28 mouse cellular contexts compared by ENCODE assay signal in the genomic region with DNA sequence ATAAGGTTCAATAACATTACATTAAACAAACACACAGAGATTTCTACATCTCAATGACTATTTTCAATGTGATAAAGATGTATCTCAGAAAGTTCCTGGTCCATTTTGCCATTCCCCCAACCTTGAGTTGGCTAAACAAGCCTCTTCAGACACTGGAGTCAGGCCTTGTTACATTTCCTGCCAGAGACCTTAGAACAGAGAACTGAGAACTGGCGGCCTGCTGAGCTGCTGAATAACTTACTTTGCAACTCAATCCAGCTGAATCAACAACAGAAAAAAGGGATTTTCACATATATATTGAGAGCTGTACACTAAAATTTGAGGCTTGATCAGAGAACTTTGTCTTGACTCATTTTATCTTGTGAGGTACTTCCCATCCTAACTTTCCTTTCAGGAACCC. TPM values are rescaled to one million over a fixed set of nuclear protein-coding genes. Genes with fewer than 3 reads are reported as not detected.
DNase-seq lines count a peak whose midpoint lies in the region; ATAC-seq lines count a peak whose summit lies in the region.
"Had no signal": no experiment of that assay in that cellular context is flagged by ENCODE, and none has a peak within 500 bp of the region (broad histone marks: within the 10 kb centered on the region; RNA-seq: fewer than 3 reads in every experiment).

No protein-coding gene starts in this region.

- H3K36me3 ChIP-seq in hindbrain, embryonic 10.5 days: no peaks in the 10 kb centered on the region
- H3K36me3 ChIP-seq in hindbrain, embryonic 12.5 days: no peaks in the 10 kb centered on the region
- H3K36me3 ChIP-seq: embryonic facial prominence, embryonic 13.5 days; G1E had no signal

- WGBS in hindbrain, embryonic 10.5 days: 51% methylated on average over 1 of the region's 1 CpGs
- WGBS in hindbrain, embryonic 12.5 days: 56% methylated on average over 1 of the region's 1 CpGs

- DNase-seq in hindbrain, embryonic 10.5 days (ENCODE audit: low spot score): peak; percentile 10
- peak; percentile 90 for DNase-seq in R1 (ENCODE audit: low read depth, low spot score)
- DNase-seq in embryo, embryonic 10.5 days (ENCODE audit: low spot score): peak; percentile 23
- no peak for DNase-seq in cerebellum, adult 8-10 months
- DNase-seq in kidney, adult 9 months: no peak
- DNase-seq: adrenal gland, adult 8-10 months; adrenal gland, postnatal 36 days; cerebellum, adult 11 months; cerebellum, adult 9-10 months; cerebellum, postnatal 14 days; forebrain, postnatal 0 days; gastrocnemius, adult 2 months; gastrocnemius, postnatal 14 days; heart, adult 11 months; kidney, adult 18-20 months had no signal

- H3K27ac ChIP-seq in hindbrain, embryonic 10.5 days: no peak overlapping the region
- H3K27ac ChIP-seq in hindbrain, embryonic 12.5 days: no peak overlapping the region
- H3K27ac ChIP-seq: embryonic facial prominence, embryonic 13.5 days; gastrocnemius, adult 2 months; hindbrain, embryonic 14.5 days; hindbrain, postnatal 0 days had no signal

- no peak overlapping the region for H3K4me3 ChIP-seq in hindbrain, embryonic 10.5 days
- H3K4me3 ChIP-seq in hindbrain, embryonic 12.5 days: no peak overlapping the region
- H3K4me3 ChIP-seq: embryonic facial prominence, embryonic 13.5 days; gastrocnemius, adult 2 months had no signal

- no peaks in the 10 kb centered on the region for H3K9me3 ChIP-seq in hindbrain, embryonic 10.5 days
- no peaks in the 10 kb centered on the region for H3K9me3 ChIP-seq in hindbrain, embryonic 12.5 days (replicated peaks)
- H3K9me3 ChIP-seq: embryonic facial prominence, embryonic 13.5 days; G1E had no signal

- H3K4me2 ChIP-seq in hindbrain, embryonic 12.5 days (replicated peaks): no peak overlapping the region
- H3K4me2 ChIP-seq: embryonic facial prominence, embryonic 13.5 days; heart, embryonic 11.5 days; hindbrain, embryonic 14.5 days had no signal

- no peaks in the 10 kb centered on the region for H3K4me1 ChIP-seq in hindbrain, embryonic 10.5 days (replicated peaks)
- H3K4me1 ChIP-seq in hindbrain, embryonic 12.5 days: no peaks in the 10 kb centered on the region
- H3K4me1 ChIP-seq: embryonic facial prominence, embryonic 13.5 days had no signal

- no peak overlapping the region for H3K9ac ChIP-seq in hindbrain, embryonic 12.5 days
- H3K9ac ChIP-seq: embryonic facial prominence, embryonic 13.5 days; forebrain, postnatal 0 days; hindbrain, embryonic 14.5 days had no signal

- no peaks in the 10 kb centered on the region for H3K27me3 ChIP-seq in hindbrain, embryonic 10.5 days (ENCODE audit: insufficient read depth, poor library complexity, severe bottlenecking)
- H3K27me3 ChIP-seq in hindbrain, embryonic 12.5 days: no peaks in the 10 kb centered on the region
- H3K27me3 ChIP-seq: embryonic facial prominence, embryonic 13.5 days; Patski had no signal

- ATAC-seq in hindbrain, embryonic 12.5 days (ENCODE audit: low FRiP score): no peak
- ATAC-seq: activated CD4-positive, CD25-positive, alpha-beta regulatory T cell, adult 4 months; CD4-positive, CD25-positive, alpha-beta regulatory T cell, adult 4 months; forebrain, embryonic 14.5 days; forebrain, postnatal 0 days; hindbrain, postnatal 0 days; inflammation-experienced regulatory T-cells, adult 6 months; intestine, embryonic 16.5 days; Patski had no signal

RNA-seq across cellular contexts. Expression of gene Cntn5, which starts 24.8 kb away (rescaled TPM):
- polyA plus RNA-seq in hindbrain, embryonic 10.5 days (2016; fragmentation: Nextera tagmentation; extraction: Ambion mirVana): 2.4 and 2.5 TPM in 2 replicates
- 8.5 and 8.9 TPM in 2 replicates for polyA plus RNA-seq in hindbrain, embryonic 12.5 days (2016; fragmentation: Nextera tagmentation; extraction: Ambion mirVana)
- polyA plus RNA-seq: C2C12; CD4-positive, CD25-positive, alpha-beta regulatory T cell, adult 4 months; G1E; Patski had no signal

Comparison
In these comparisons a context has a peak if more than half of its experiments do, and no peak if none do; other contexts are left out.
1. DNase-seq: peak in hindbrain, embryonic 10.5 days (single experiment), R1 (single experiment) and embryo, embryonic 10.5 days (single experiment); none in cerebellum, adult 8-10 months (single experiment) and kidney, adult 9 months (single experiment).